Comparison of ENCODE assay signal across 8 mouse cellular contexts in genomic region chr17:35045807-35046680, GRCm38 (mm10). TPM values are rescaled to one million over a fixed set of nuclear protein-coding genes. Genes with fewer than 3 reads are reported as not detected.
DNase-seq lines count a peak whose midpoint lies in the region; ATAC-seq and TF ChIP-seq lines count a peak whose summit lies in the region.

No protein-coding gene starts in this region.

- DNase-seq in gastrocnemius, postnatal 10 days, result peak; percentile 51
- no peak for DNase-seq in gastrocnemius, postnatal 14 days
- DNase-seq in thymus, postnatal 4 days, result peak; percentile 38
- DNase-seq in thymus, postnatal 10 days (ENCODE audit: low spot score in 2 of 2), result no peak
- no peak for DNase-seq in limb, embryonic 14.5 days (ENCODE audit: low spot score)
- no peak for DNase-seq in adrenal gland, postnatal 25 days
- no peak for DNase-seq in thymus, postnatal 36 days

- H3K4me3 ChIP-seq in limb, embryonic 14.5 days (replicated peaks; ENCODE audit: low read length), result peak overlapping the region; percentile 60
- peak overlapping the region; percentile 65 for H3K4me3 ChIP-seq in small intestine, adult 2 months (ENCODE audit: low read depth, low read length)

- peak; percentile 0; the same call in 1 of the 2 replicates for ATAC-seq in limb, embryonic 14.5 days (ENCODE audit: low FRiP score, low read depth)

- peak overlapping the region; percentile 83 for H3K27ac ChIP-seq in limb, embryonic 14.5 days (replicated peaks; ENCODE audit: low read depth, low read length)
- H3K27ac ChIP-seq in small intestine, adult 2 months (ENCODE audit: insufficient read depth, low read depth, low read length), result peak overlapping the region; percentile 26; the same call in 1 of the 2 replicates

- WGBS in limb, embryonic 14.5 days, result 7% methylated on average over 31 of the region's 48 CpGs
- WGBS in small intestine, adult 2 months, result 4% methylated on average over 48 of the region's 48 CpGs

- H3K4me1 ChIP-seq in limb, embryonic 14.5 days (ENCODE audit: control insufficient read depth, insufficient read depth, low read length), result peaks cover 32% of the 10 kb centered on the region
- H3K4me1 ChIP-seq in small intestine, adult 2 months (ENCODE audit: control insufficient read depth, insufficient read depth, insufficient read length, low read length), result peaks cover 21% of the 10 kb centered on the region

- no peaks in the 10 kb centered on the region for H3K27me3 ChIP-seq in limb, embryonic 14.5 days (ENCODE audit: control insufficient read depth, insufficient read depth, low read length)
- no peaks in the 10 kb centered on the region for H3K27me3 ChIP-seq in small intestine, adult 2 months (ENCODE audit: control insufficient read depth, insufficient read depth, low read length)

- intact Hi-C loops in gastrocnemius, postnatal 14 days (cut with DNase I; ENCODE audit: low total_unique reads), result no loop called here

- peak overlapping the region; percentile 99 for H3K4me2 ChIP-seq in limb, embryonic 14.5 days (replicated peaks; ENCODE audit: low read depth, low read length, severe bottlenecking)

- no peaks in the 10 kb centered on the region for H3K36me3 ChIP-seq in limb, embryonic 14.5 days (ENCODE audit: control insufficient read depth, insufficient read depth, low read length)
- no peaks in the 10 kb centered on the region for H3K36me3 ChIP-seq in small intestine, adult 2 months (ENCODE audit: control insufficient read depth, insufficient read depth, low read length)

- TF ChIP-seq CTCF in small intestine, adult 2 months (IDR thresholded peaks at IDR 0.05; ENCODE audit: extremely low read depth, insufficient read length, insufficient replicate concordance, low read depth, low read length), result no peak

- TF ChIP-seq POLR2A in limb, embryonic 14.5 days (IDR thresholded peaks at IDR 0.05; ENCODE audit: borderline replicate concordance, extremely low read depth, insufficient read depth, insufficient read length), result 0 out of 2 replicates have a peak, but pooled peaks have one; percentile 8
- peak; percentile 51; the same call in 1 of the 2 replicates for TF ChIP-seq POLR2A in small intestine, adult 2 months (IDR thresholded peaks at IDR 0.05; ENCODE audit: low read depth, low read length)

- H3K9me3 ChIP-seq in limb, embryonic 14.5 days (ENCODE audit: control insufficient read depth, low read length), result no peaks in the 10 kb centered on the region

- H3K9ac ChIP-seq in limb, embryonic 14.5 days (ENCODE audit: low read depth, low read length, severe bottlenecking), result peak overlapping the region; percentile 88

RNA-seq across cellular contexts. Expression of gene Msh5, which starts 0.5 kb away (rescaled TPM):
- total RNA-seq in gastrocnemius, postnatal 10 days (2021), result 1 to 10 TPM; 1.5 to 3.5 TPM
- total RNA-seq in gastrocnemius, postnatal 14 days (2021), result under 1 TPM; 0.84 to 0.94 TPM
- polyA plus RNA-seq in limb, embryonic 14.5 days (2012; rRNA removed), result 6.4 and 6.5 TPM in 2 replicates
- polyA plus RNA-seq in limb, embryonic 14.5 days (2014; fragmentation: Nextera tagmentation; extraction: Ambion mirVana), result 3.4 and 3.5 TPM in 2 replicates
- polyA plus RNA-seq in small intestine, adult 2 months (2012; rRNA removed), result 2.2 and 2.3 TPM in 2 replicates
- 1.3 and 1.6 TPM in 2 replicates for total RNA-seq in adrenal gland, postnatal 25 days (2021)

RNA-seq across cellular contexts. Expression of gene Clic1, which starts 3.7 kb away (rescaled TPM):
- total RNA-seq in gastrocnemius, postnatal 10 days (2021), result 10 to 100 TPM; 39.2 to 50.5 TPM
- total RNA-seq in gastrocnemius, postnatal 14 days (2021), result 10 to 100 TPM; 28.3 to 32.5 TPM
- polyA plus RNA-seq in limb, embryonic 14.5 days (2012; rRNA removed), result 229 and 236 TPM in 2 replicates
- polyA plus RNA-seq in limb, embryonic 14.5 days (2014; fragmentation: Nextera tagmentation; extraction: Ambion mirVana), result 103 and 108 TPM in 2 replicates
- polyA plus RNA-seq in small intestine, adult 2 months (2012; rRNA removed), result 134 and 219 TPM in 2 replicates
- 79.7 and 90.5 TPM in 2 replicates for total RNA-seq in adrenal gland, postnatal 25 days (2021)

RNA-seq across cellular contexts. Expression of gene Ddah2, which starts 12.8 kb away (rescaled TPM):
- total RNA-seq in gastrocnemius, postnatal 10 days (2021), result 10 to 100 TPM; 45.3 to 51.9 TPM
- 10 to 100 TPM; 23.4 to 32.2 TPM for total RNA-seq in gastrocnemius, postnatal 14 days (2021)
- 271 and 326 TPM in 2 replicates for polyA plus RNA-seq in limb, embryonic 14.5 days (2012; rRNA removed)
- polyA plus RNA-seq in limb, embryonic 14.5 days (2014; fragmentation: Nextera tagmentation; extraction: Ambion mirVana), result 358 and 403 TPM in 2 replicates
- polyA plus RNA-seq in small intestine, adult 2 months (2012; rRNA removed), result 8.5 and 14.5 TPM in 2 replicates
- 14.2 and 17.8 TPM in 2 replicates for total RNA-seq in adrenal gland, postnatal 25 days (2021)

RNA-seq across cellular contexts. Expression of gene Sapcd1, which starts 18.2 kb away (rescaled TPM):
- 1 to 10 TPM; 2.8 to 3.1 TPM for total RNA-seq in gastrocnemius, postnatal 10 days (2021)
- total RNA-seq in gastrocnemius, postnatal 14 days (2021), result 1 to 10 TPM in 1 of 2 experiments, under 1 TPM in 1; 0.38 to 1.5 TPM
- polyA plus RNA-seq in limb, embryonic 14.5 days (2012; rRNA removed), result 12.0 and 15.2 TPM in 2 replicates
- 12.5 and 13.7 TPM in 2 replicates for polyA plus RNA-seq in limb, embryonic 14.5 days (2014; fragmentation: Nextera tagmentation; extraction: Ambion mirVana)
- polyA plus RNA-seq in small intestine, adult 2 months (2012; rRNA removed), result 0.87 and 1.0 TPM in 2 replicates
- total RNA-seq in adrenal gland, postnatal 25 days (2021), result 0.61 TPM in 1 of 2 replicates, not detected in the other

RNA-seq across cellular contexts. Expression of gene Ly6g6c, which starts 19.1 kb away (rescaled TPM):
- total RNA-seq in gastrocnemius, postnatal 10 days (2021), result not detected
- not detected for total RNA-seq in gastrocnemius, postnatal 14 days (2021)
- polyA plus RNA-seq in limb, embryonic 14.5 days (2012; rRNA removed), result 3.4 and 5.5 TPM in 2 replicates
- 10.4 and 22.3 TPM in 2 replicates for polyA plus RNA-seq in limb, embryonic 14.5 days (2014; fragmentation: Nextera tagmentation; extraction: Ambion mirVana)
- 9.3 and 9.9 TPM in 2 replicates for polyA plus RNA-seq in small intestine, adult 2 months (2012; rRNA removed)
- not detected in 2 replicates for total RNA-seq in adrenal gland, postnatal 25 days (2021)

Comparison
In these comparisons a context has a peak if more than half of its experiments do, and no peak if none do; other contexts are left out.
1. DNase-seq: peak in gastrocnemius, postnatal 10 days (single experiment) and thymus, postnatal 4 days (single experiment); none in gastrocnemius, postnatal 14 days (single experiment), thymus, postnatal 10 days (0 of 2), limb, embryonic 14.5 days (single experiment), adrenal gland, postnatal 25 days (single experiment) and thymus, postnatal 36 days (0 of 2).